Mouse (Mus musculus) cerebellum, adult 2 months (tissue): Measurements from ENCODE around the gene Gm10401. TPM values are rescaled to one million over a fixed set of nuclear protein-coding genes. Genes with fewer than 3 reads are reported as not detected.
"Not testable (repeated sequence)": the region's sequence is repeated elsewhere in the genome, so short reads cannot be mapped to it uniquely, and the experiment has no call there.

Experiments used
- DNase-seq, 2 experiments: peaks; one replicate each; pipeline ENCODE4 v3.0.0; 2021
- H3K27ac ChIP-seq: fragments of 200-500 bp; 2 replicates; pipeline ENCODE4 v1.5.1; 2012; ENCODE audit warnings: low read length, control low read depth, inconsistent platforms; ENCODE audit not compliant: insufficient read depth
- H3K27me3 ChIP-seq: fragments of 200-500 bp; 2 replicates; pipeline ENCODE4 v1.6.1; 2012; ENCODE audit warnings: inconsistent platforms, mild to moderate bottlenecking, low read length, moderate library complexity; ENCODE audit not compliant: control insufficient read depth, insufficient read depth
- H3K4me1 ChIP-seq: fragments of 200-500 bp; 2 replicates; pipeline ENCODE4 v1.6.1; 2011; ENCODE audit warnings: low read length; ENCODE audit not compliant: control insufficient read depth, insufficient read depth
- H3K4me3 ChIP-seq: fragments of 200-500 bp; replicated peaks from 2 replicates; pipeline ENCODE3; 2011; ENCODE audit warnings: mild to moderate bottlenecking, low read depth, low read length, control low read depth; ENCODE audit not compliant: insufficient read depth
- CTCF ChIP-seq: fragments of 200-500 bp; IDR thresholded peaks from 2 replicates; pipeline ENCODE4 v1.5.1; 2011; ENCODE audit warnings: low read depth, mild to moderate bottlenecking, control low read depth, low read length, moderate library complexity, borderline replicate concordance; ENCODE audit not compliant: insufficient read depth
- POLR2A ChIP-seq: fragments of 200-500 bp; IDR thresholded peaks from 2 replicates; pipeline ENCODE4 v1.6.1; 2011; ENCODE audit warnings: low read length, control low read depth, borderline replicate concordance; ENCODE audit not compliant: insufficient read depth
- WGBS: fragments of 180-500 bp; shearing (Covaris S2); methylation state at CpG from one replicate; pipeline ENCODE4 v1.1.7; 2018; 5-methylcytosine and 5-hydroxymethylcytosine counted together
- polyA plus RNA-seq: library from polyadenylated mRNA; depleted of rRNA; stranded (reverse); fragments of >200 nt; gene quantifications from 2 replicates; pipeline ENCODE4 v1.2.3, GENCODE M21; 2012

The Gm10401 gene
- polyA plus RNA-seq, 1 experiment, result not detected

DNA sequence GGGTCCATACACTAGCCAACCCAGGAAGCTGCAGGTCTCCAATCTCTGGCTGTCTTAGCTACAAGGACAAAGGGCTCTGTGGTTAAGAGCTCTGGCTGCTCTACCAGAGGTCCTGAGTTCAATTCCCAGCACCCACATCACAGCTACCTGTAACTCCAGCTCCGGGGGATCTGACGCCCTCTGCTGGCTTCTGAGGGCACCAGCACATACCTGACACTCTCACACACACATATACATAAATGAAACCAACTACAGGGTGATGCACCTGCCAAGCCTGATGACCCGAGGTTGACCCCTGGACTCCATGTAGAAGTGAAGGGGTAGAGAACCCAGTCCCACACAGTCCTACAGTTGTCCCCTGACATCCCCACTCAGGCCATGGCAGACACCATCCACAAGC is 18.3 kb upstream of the Gm10401 start:
- DNase-seq, result no peak
- peaks cover 7% of the 10 kb centered on the region; the same call in 1 of the 2 replicates for H3K4me1 ChIP-seq
- H3K27ac ChIP-seq, result no peak overlapping the region
- no peaks in the 10 kb centered on the region for H3K27me3 ChIP-seq
- TF ChIP-seq CTCF (no peak), POLR2A (no peak)
- WGBS, result 95% methylated on average over 3 of the region's 3 CpGs
- H3K4me3 ChIP-seq, result no peak overlapping the region

DNA sequence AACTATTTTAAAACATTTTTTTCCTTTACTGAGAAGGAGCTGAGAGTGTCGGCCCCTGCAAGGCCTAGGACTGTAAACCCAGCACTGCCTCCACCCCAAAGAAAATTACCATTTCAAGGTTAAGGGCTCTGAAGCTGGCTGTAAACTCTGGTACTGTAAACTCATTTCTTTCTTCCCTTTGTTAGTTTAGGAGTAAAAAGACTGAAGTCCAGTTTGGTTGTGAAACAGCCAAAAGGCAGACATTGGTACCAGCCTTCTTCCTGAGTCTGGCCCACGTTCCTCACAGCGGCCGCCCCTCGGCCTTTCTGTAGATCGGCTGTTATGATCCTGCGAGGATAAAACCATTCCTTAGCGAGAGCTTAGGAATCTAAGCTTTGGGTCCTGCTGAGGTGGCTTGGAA is 16.4 kb upstream of the Gm10401 start:
- no peaks in the 10 kb centered on the region for H3K27me3 ChIP-seq
- no peaks in the 10 kb centered on the region; the same call in 1 of the 2 replicates for H3K4me1 ChIP-seq
- H3K27ac ChIP-seq, result no peak overlapping the region
- TF ChIP-seq POLR2A (no peak), CTCF (no peak)
- DNase-seq, result no peak
- no peak overlapping the region for H3K4me3 ChIP-seq
- WGBS, result 95% methylated on average over 8 of the region's 8 CpGs

DNA sequence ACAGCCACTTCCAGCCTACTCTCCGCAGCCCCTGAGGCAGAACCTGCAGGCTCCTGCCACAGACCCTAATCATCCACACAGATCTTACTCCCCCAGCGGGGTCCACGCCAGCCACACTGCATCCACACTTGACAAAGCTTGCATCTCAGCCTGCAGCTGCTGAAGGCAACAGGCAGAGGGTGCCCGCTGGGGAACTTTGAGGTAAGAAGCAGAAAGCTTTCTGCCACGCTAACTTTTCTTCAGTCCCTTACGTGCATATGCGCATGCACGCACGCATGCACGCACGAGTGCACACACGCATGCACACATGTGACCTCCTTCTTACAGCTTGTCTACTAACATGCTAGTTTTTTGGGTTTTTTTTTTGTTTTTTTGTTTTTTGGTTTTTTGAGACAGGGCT is 15.1 kb upstream of the Gm10401 start:
- 97% methylated on average over 12 of the region's 12 CpGs for WGBS
- no peak for DNase-seq
- Histone ChIP-seq H3K27me3 (no peaks in the 10 kb centered on the region), H3K4me1 (no peaks in the 10 kb centered on the region; the same call in 1 of the 2 replicates), H3K27ac (no peak overlapping the region), H3K4me3 (no peak overlapping the region)
- TF ChIP-seq CTCF, result no peak
- no peak for TF ChIP-seq POLR2A

DNA sequence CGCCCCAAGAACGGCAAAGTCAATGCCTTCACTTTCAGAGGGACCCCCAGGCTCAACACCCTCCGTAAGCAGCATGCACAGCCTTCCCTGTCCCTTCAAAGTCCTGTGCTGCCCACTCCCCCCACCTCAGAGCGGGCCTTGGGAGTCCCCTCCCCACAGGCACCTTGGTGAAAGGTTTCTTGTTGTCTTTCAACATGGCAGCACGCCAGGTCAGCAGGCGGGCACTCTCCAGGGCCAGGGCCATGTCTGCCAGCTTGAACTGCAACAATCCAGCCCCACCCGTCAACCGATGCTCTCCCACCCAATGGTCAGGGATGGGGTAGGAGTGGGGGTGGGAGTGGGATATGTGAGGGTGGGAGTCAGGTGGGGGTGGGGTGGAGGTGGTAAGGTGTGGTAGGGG is 13.1 kb upstream of the Gm10401 start:
- no peak for TF ChIP-seq CTCF
- TF ChIP-seq POLR2A, result no peak
- H3K27ac ChIP-seq, result no peak overlapping the region
- H3K4me1 ChIP-seq, result no peaks in the 10 kb centered on the region; the same call in 1 of the 2 replicates
- DNase-seq, result no peak
- no peak overlapping the region for H3K4me3 ChIP-seq
- 44% methylated on average over 8 of the region's 8 CpGs for WGBS
- H3K27me3 ChIP-seq, result no peaks in the 10 kb centered on the region

DNA sequence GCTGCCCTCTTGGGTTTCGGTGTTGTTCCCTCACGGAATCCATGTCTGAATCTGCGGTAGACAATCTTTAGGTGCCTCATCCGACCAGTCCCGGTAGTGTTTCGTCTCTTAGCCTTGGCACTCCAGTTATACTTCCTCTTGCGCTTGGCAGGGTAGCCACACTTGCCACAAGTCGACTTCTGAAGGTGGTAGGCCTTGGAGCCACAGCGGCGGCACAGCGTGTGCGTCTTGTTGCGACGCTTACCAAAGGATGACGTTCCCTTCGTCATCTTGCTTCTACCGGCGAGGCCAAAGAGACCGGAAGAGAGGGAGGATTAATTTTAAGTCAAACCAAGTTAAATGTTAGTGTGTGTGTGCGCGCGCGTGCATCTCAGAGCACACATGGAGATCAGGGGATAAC is 5.2 kb upstream of the Gm10401 start:
- not testable (repeated sequence) for DNase-seq, H3K27ac ChIP-seq, H3K4me1 ChIP-seq, H3K4me3 ChIP-seq, H3K27me3 ChIP-seq
- WGBS, result 97% methylated on average over 23 of the region's 23 CpGs

DNA sequence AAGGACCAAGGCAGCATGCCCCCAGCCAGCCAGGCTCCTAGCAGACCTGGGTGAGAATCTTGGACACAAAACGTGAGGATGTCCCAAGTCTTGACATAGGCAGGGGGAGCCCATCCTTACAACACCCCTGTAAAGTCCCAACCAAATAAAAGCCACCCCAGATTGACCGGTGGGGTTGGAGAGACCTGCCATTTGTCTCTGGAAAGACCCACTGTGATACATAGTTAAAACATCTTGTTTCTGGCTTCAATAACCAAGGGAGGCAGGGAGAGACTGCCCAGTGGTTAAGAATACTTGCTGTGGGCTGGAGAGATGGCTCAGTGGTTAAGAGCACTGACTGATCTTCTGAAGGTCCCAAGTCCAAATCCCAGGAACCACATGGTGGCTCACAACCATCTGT is 4.1 kb upstream of the Gm10401 start:
- Histone ChIP-seq H3K27me3 (no peaks in the 10 kb centered on the region), H3K4me3 (no peak overlapping the region), H3K27ac (no peak overlapping the region), H3K4me1 (no peaks in the 10 kb centered on the region)
- DNase-seq, result no peak
- WGBS, result 82% methylated on average over 2 of the region's 2 CpGs
- TF ChIP-seq CTCF, result no peak
- TF ChIP-seq POLR2A, result no peak

DNA sequence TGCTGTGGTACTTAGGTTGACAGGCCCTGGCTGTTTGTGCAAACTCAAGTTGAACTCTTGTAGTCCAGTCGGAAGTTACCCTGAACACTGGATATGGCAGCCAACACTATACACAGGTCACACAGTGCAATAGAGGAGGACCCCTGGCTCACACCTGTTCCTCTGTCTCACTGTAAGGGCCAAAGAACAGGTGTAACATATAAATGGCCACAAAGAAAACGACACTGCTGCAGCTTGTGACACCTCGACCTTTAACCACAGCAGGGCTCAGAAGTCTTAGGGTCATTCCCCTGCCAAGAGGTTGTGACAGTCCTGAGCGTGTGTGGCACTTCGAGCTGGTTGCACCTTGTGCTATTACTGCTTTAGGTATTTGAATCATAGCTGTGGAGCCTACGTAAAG is 2.4 kb upstream of the Gm10401 start:
- no peak overlapping the region for H3K4me3 ChIP-seq
- no peaks in the 10 kb centered on the region for H3K27me3 ChIP-seq
- no peaks in the 10 kb centered on the region for H3K4me1 ChIP-seq
- 81% methylated on average over 6 of the region's 6 CpGs for WGBS
- no peak for TF ChIP-seq CTCF
- no peak for TF ChIP-seq POLR2A
- no peak for DNase-seq
- no peak overlapping the region for H3K27ac ChIP-seq

DNA sequence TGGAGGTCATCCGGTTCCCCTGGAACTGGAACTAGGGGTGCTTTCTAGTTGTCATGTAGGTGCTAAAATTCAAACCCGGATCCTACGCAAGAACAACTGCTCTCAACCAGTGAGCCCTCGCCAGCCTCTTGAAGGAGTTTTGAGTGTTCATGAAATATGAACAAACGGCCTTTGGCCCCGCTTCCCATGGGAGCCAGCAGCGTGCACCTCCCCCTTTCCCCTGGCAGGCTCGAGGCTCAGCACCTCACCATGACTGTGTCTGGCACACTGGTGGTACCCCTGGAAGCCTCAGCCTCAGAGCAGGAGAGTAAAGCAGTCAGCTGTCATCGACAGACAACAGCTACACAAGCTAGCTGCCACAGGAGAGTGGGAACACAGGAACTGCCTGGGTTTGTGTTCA is 1.9 kb upstream of the Gm10401 start:
- WGBS, result 62% methylated on average over 9 of the region's 9 CpGs

DNA sequence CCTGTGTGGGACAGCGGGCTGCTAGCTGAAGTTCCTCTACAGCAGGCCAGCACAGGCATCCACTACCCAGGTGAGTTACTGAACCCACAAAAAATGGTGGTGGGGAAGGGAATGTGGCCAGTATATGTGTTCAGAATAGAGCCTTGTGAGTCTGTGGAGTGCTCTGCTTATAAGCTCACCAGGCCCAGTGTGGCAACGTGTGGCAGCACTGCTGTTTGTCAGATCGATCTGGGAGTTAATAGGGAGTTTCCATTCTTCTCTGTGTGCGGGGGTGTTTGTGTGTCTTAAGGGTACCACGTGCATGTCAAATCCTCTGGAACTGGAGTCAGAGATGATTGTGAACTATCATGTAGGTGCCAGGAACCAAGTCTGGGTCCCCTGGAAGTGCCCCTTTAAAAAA is 1.4 kb upstream of the Gm10401 start:
- 79% methylated on average over 5 of the region's 5 CpGs for WGBS
- TF ChIP-seq POLR2A (no peak), CTCF (no peak)
- no peak for DNase-seq
- no peak overlapping the region for H3K4me3 ChIP-seq
- H3K4me1 ChIP-seq, result no peaks in the 10 kb centered on the region
- H3K27ac ChIP-seq, result no peak overlapping the region
- H3K27me3 ChIP-seq, result no peaks in the 10 kb centered on the region

More for the DNA sequence above, 1.9 kb upstream of the Gm10401 start:
- Histone ChIP-seq H3K27ac (no peak overlapping the region), H3K4me3 (no peak overlapping the region), H3K4me1 (no peaks in the 10 kb centered on the region), H3K27me3 (no peaks in the 10 kb centered on the region)
- DNase-seq, result no peak
- no peak for TF ChIP-seq CTCF
- TF ChIP-seq POLR2A, result no peak
